Mouse (Mus musculus) testis, adult 2 months (tissue): Measurements from ENCODE around the gene G430095P16Rik.

ENCODE experiments used
- CTCF ChIP-seq: fragments of 200-500 bp; IDR thresholded peaks from 2 replicates; pipeline ENCODE4 v1.5.1; 2012; ENCODE audit warnings: low read depth, mild to moderate bottlenecking, inconsistent platforms, low read length, moderate library complexity; ENCODE audit not compliant: control insufficient read depth, insufficient read depth, insufficient replicate concordance
- POLR2A ChIP-seq: fragments of 200-500 bp; IDR thresholded peaks from 2 replicates; pipeline ENCODE4 v1.6.1; 2012; ENCODE audit warnings: low read depth, mild to moderate bottlenecking, inconsistent platforms, low read length, moderate library complexity; ENCODE audit not compliant: control insufficient read depth

- no peak for TF ChIP-seq CTCF
- TF ChIP-seq POLR2A = no peak
Observed at GRCm38 (mm10) chr8:84705960-84706359, 16.8 kb upstream of the G430095P16Rik start.
